Mouse (Mus musculus) heart, embryonic 13.5 days (tissue): ENCODE measurements around the gene Olfr317. TPM values are rescaled to one million over a fixed set of nuclear protein-coding genes. Genes with fewer than 3 reads are reported as not detected.
"Not testable (repeated sequence)": the region's sequence is repeated elsewhere in the genome, so short reads cannot be mapped to it uniquely, and the experiment has no call there.

Source experiments
- ATAC-seq: fragments of 200-750 bp; cut with Nextera tagmentation; 2 replicates; pipeline ENCODE4 v1.8.0; 2017; ENCODE audit warnings: moderate TSS enrichment; ENCODE audit not compliant: insufficient number of reproducible peaks, low FRiP score, low TSS enrichment; ENCODE audit errors: extremely low read depth
- H3K27ac ChIP-seq: fragments of 300-500 bp; sonication (generic); replicated peaks from 2 replicates; pipeline ENCODE4 v1.5.1; 2015; ENCODE audit warnings: moderate library complexity, mild to moderate bottlenecking, inconsistent platforms
- H3K27me3 ChIP-seq: fragments of 300-500 bp; sonication (generic); replicated peaks from 2 replicates; pipeline ENCODE4 v1.6.1; 2015; ENCODE audit warnings: mild to moderate bottlenecking, inconsistent platforms
- H3K36me3 ChIP-seq: fragments of 300-500 bp; sonication (generic); 2 replicates; pipeline ENCODE4 v1.6.1; 2015; ENCODE audit warnings: mild to moderate bottlenecking, inconsistent platforms
- H3K4me1 ChIP-seq: fragments of 300-500 bp; sonication (generic); 2 replicates; pipeline ENCODE4 v1.6.1; 2015; ENCODE audit warnings: inconsistent platforms
- H3K4me2 ChIP-seq: fragments of 300-500 bp; sonication (generic); 2 replicates; pipeline ENCODE4 v1.6.1; 2015; ENCODE audit warnings: inconsistent platforms, mild to moderate bottlenecking, moderate library complexity
- H3K4me3 ChIP-seq: fragments of 300-500 bp; sonication (generic); 2 replicates; pipeline ENCODE4 v1.5.1; 2015; ENCODE audit warnings: moderate library complexity, mild to moderate bottlenecking, inconsistent platforms
- H3K9ac ChIP-seq: fragments of 300-500 bp; sonication (generic); 2 replicates; pipeline ENCODE4 v1.6.1; 2015; ENCODE audit warnings: inconsistent platforms, mild to moderate bottlenecking, moderate library complexity
- H3K9me3 ChIP-seq: fragments of 300-500 bp; sonication (generic); 2 replicates; pipeline ENCODE4 v1.6.1; 2016; ENCODE audit warnings: inconsistent platforms
- WGBS: fragments of 180-500 bp; shearing (Covaris S2); methylation state at CpG from one replicate; pipeline ENCODE4 v1.1.7; 2015; ENCODE audit warnings: mixed read lengths; 5-methylcytosine and 5-hydroxymethylcytosine counted together
- polyA plus RNA-seq: library from polyadenylated mRNA; unstranded; fragments of >200 nt; fragmentation: Nextera tagmentation; extraction: Ambion mirVana; gene quantifications from 2 replicates; pipeline ENCODE4 v1.2.1, GENCODE M21; 2015

The Olfr317 gene
- polyA plus RNA-seq, 1 experiment from 2014 or later, result not detected

DNA sequence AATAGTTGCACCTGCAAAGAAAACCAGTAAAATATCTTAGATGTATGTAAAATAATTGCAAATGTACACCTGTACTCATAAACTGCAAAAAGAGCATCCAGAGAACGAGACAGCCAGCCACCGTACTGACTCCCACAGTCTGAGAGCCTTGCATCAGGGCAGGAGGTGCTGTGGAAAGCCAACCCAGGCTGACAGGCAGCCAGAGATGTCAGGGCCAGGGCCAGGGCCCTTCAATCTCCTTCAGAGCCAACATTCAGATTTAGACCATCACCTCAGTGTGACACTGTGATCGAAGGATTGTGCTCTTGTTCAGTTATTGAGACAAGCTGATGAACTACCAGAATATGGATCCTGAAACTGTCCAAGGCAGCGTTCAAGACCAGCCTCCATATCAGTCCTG is 19.3 kb downstream of the Olfr317 start:
- Histone ChIP-seq H3K4me3 (no peak overlapping the region), H3K27me3 (no peaks in the 10 kb centered on the region), H3K36me3 (no peaks in the 10 kb centered on the region), H3K27ac (no peak overlapping the region), H3K9me3 (no peaks in the 10 kb centered on the region), H3K4me1 (no peaks in the 10 kb centered on the region), H3K9ac (no peak overlapping the region), H3K4me2 (no peak overlapping the region)
- WGBS, result 79% methylated on average over 4 of the region's 4 CpGs
- ATAC-seq, result no peak

- not testable (repeated sequence) for H3K4me2 ChIP-seq, H3K36me3 ChIP-seq, H3K4me3 ChIP-seq, H3K27me3 ChIP-seq, H3K9ac ChIP-seq, H3K4me1 ChIP-seq, H3K27ac ChIP-seq, ATAC-seq, H3K9me3 ChIP-seq
- 80% methylated on average over 7 of the region's 7 CpGs for WGBS
Observed at GRCm38 (mm10) chr11:58717723-58718122, 21.3 kb downstream of the Olfr317 start.

GRCm38 (mm10) chr11:58709086-58709485 is 29.9 kb downstream of the Olfr317 start:
- Histone ChIP-seq H3K36me3 (no peaks in the 10 kb centered on the region), H3K9ac (no peak overlapping the region), H3K27ac (no peak overlapping the region), H3K27me3 (no peaks in the 10 kb centered on the region), H3K4me2 (no peak overlapping the region), H3K9me3 (no peaks in the 10 kb centered on the region), H3K4me3 (no peak overlapping the region), H3K4me1 (no peaks in the 10 kb centered on the region)
- WGBS, result 73% methylated on average over 11 of the region's 11 CpGs
- ATAC-seq, result no peak

- Histone ChIP-seq H3K4me3 (no peak within 1 kb of the TSS), H3K27ac (no peak within 1 kb of the TSS), H3K4me2 (no peak within 1 kb of the TSS), H3K36me3 (no peaks in the 10 kb centered on the region), H3K4me1 (no peaks in the 10 kb centered on the region), H3K9ac (no peak within 1 kb of the TSS), H3K9me3 (peaks cover 19% of the 10 kb centered on the region), H3K27me3 (no peaks in the 10 kb centered on the region)
- no peak for ATAC-seq
- WGBS, result 78% methylated on average over 3 of the region's 3 CpGs
Observed at GRCm38 (mm10) chr11:58698862-58699261, 40.1 kb downstream of the Olfr317 start, which contains the start of gene Olfr319. Gene Olfr319 (plus strand): TSS chr11:58699162.

Other genes with a start within 250 kb of the Olfr317 start
- not detected in 2 replicates for gene Olfr332, start 246.7 kb downstream of the Olfr317 start, polyA plus RNA-seq
- not detected in 2 replicates for gene Olfr331, start 236.6 kb downstream of the Olfr317 start, polyA plus RNA-seq
- not detected in 2 replicates for gene Olfr330, start 204.4 kb downstream of the Olfr317 start, polyA plus RNA-seq
- gene Olfr329-ps, start 192.8 kb downstream of the Olfr317 start, polyA plus RNA-seq, result not detected in 2 replicates
- gene Olfr328, start 183.6 kb downstream of the Olfr317 start, polyA plus RNA-seq, result 0.05 and 0.07 TPM in 2 replicates
- not detected in 2 replicates for gene Olfr224, start 168.7 kb downstream of the Olfr317 start, polyA plus RNA-seq
- not detected in 2 replicates for gene Olfr325, start 161.5 kb downstream of the Olfr317 start, polyA plus RNA-seq
- gene Olfr324, start 144.1 kb downstream of the Olfr317 start, polyA plus RNA-seq, result not detected in 2 replicates
- gene 2210407C18Rik, start 123.1 kb downstream of the Olfr317 start, polyA plus RNA-seq, result not detected in 2 replicates
- not detected in 2 replicates for gene Olfr323, start 108.7 kb downstream of the Olfr317 start, polyA plus RNA-seq
- gene Trim58, start 98.7 kb downstream of the Olfr317 start, polyA plus RNA-seq, result 0.68 and 0.96 TPM in 2 replicates
- gene Olfr322, start 80.4 kb downstream of the Olfr317 start, polyA plus RNA-seq, result not detected in 2 replicates
- not detected in 2 replicates for gene Olfr320, start 58.1 kb downstream of the Olfr317 start, polyA plus RNA-seq
- gene Olfr319, start 40.0 kb downstream of the Olfr317 start, polyA plus RNA-seq, result not detected in 2 replicates
- gene Olfr318, start 15.2 kb downstream of the Olfr317 start, polyA plus RNA-seq, result not detected in 2 replicates
- gene Olfr316, start 13.5 kb upstream of the Olfr317 start, polyA plus RNA-seq, result not detected in 2 replicates
- gene Olfr315, start 34.0 kb upstream of the Olfr317 start, polyA plus RNA-seq, result not detected in 2 replicates
- 0.08 TPM in 1 of 2 replicates, not detected in the other for gene Olfr314, start 43.7 kb upstream of the Olfr317 start, polyA plus RNA-seq
- 0.47 and 0.66 TPM in 2 replicates for gene Fam183b, start 62.7 kb upstream of the Olfr317 start, polyA plus RNA-seq
- 0.12 and 0.17 TPM in 2 replicates for gene Olfr313, start 75.8 kb upstream of the Olfr317 start, polyA plus RNA-seq
- gene Olfr312, start 90.0 kb upstream of the Olfr317 start, polyA plus RNA-seq, result 0.11 and 0.13 TPM in 2 replicates
- 0.17 and 0.24 TPM in 2 replicates for gene Olfr311, start 100.0 kb upstream of the Olfr317 start, polyA plus RNA-seq
- gene Gm12258, start 107.9 kb upstream of the Olfr317 start, polyA plus RNA-seq, result 3.9 and 5.2 TPM in 2 replicates
- 3.3 and 4.4 TPM in 2 replicates for gene 2810021J22Rik, start 128.0 kb upstream of the Olfr317 start, polyA plus RNA-seq
- 3.3 and 3.5 TPM in 2 replicates for gene Zfp39, start 165.0 kb upstream of the Olfr317 start, polyA plus RNA-seq
- gene Btnl10, start 178.7 kb upstream of the Olfr317 start, polyA plus RNA-seq, result 0.16 and 0.41 TPM in 2 replicates
- gene Rnf187, start 199.7 kb upstream of the Olfr317 start, polyA plus RNA-seq, result 151 and 166 TPM in 2 replicates
- gene Hist3h2ba, start 209.7 kb upstream of the Olfr317 start, polyA plus RNA-seq, result 14.4 and 14.9 TPM in 2 replicates
- gene Hist3h2a, start 215.5 kb upstream of the Olfr317 start, polyA plus RNA-seq, result 26.4 and 28.5 TPM in 2 replicates
- 0.43 and 0.76 TPM in 2 replicates for gene Trim17, start 215.5 kb upstream of the Olfr317 start, polyA plus RNA-seq
- 25.6 and 28.2 TPM in 2 replicates for gene Trim11, start 238.9 kb upstream of the Olfr317 start, polyA plus RNA-seq